ENCODE assay signal across 8 mouse cellular contexts in genomic region chr2:23092216-23092615, GRCm38 (mm10). TPM values are rescaled to one million over a fixed set of nuclear protein-coding genes. Genes with fewer than 3 reads are reported as not detected.
DNase-seq lines count a peak whose midpoint lies in the region; ATAC-seq lines count a peak whose summit lies in the region.

No protein-coding gene starts in this region.

- ATAC-seq in cerebellum, adult (ENCODE audit: insufficient number of reproducible peaks, low FRiP score, low TSS enrichment) = no peak
- ATAC-seq in midbrain, embryonic 16.5 days = no peak
- no peak for ATAC-seq in limb, embryonic 11.5 days (ENCODE audit: insufficient number of reproducible peaks, low FRiP score, low TSS enrichment, low read depth)

- H3K9me3 ChIP-seq in midbrain, embryonic 10.5 days (replicated peaks) = no peaks in the 10 kb centered on the region
- no peaks in the 10 kb centered on the region for H3K9me3 ChIP-seq in midbrain, embryonic 16.5 days (replicated peaks; ENCODE audit: control insufficient read depth, low read length, poor library complexity, severe bottlenecking)
- H3K9me3 ChIP-seq in limb, embryonic 11.5 days (ENCODE audit: control insufficient read depth, low read length) = no peaks in the 10 kb centered on the region

- no peak overlapping the region for H3K27ac ChIP-seq in midbrain, embryonic 10.5 days (replicated peaks)
- no peak overlapping the region for H3K27ac ChIP-seq in midbrain, embryonic 16.5 days (ENCODE audit: low read length)
- no peak overlapping the region for H3K27ac ChIP-seq in limb, embryonic 11.5 days (replicated peaks; ENCODE audit: low read depth, low read length)

- H3K27me3 ChIP-seq in midbrain, embryonic 10.5 days (ENCODE audit: low read depth, poor library complexity, severe bottlenecking) = no peaks in the 10 kb centered on the region
- no peaks in the 10 kb centered on the region for H3K27me3 ChIP-seq in midbrain, embryonic 16.5 days (ENCODE audit: control insufficient read depth, insufficient read depth, low read depth, low read length)
- H3K27me3 ChIP-seq in limb, embryonic 11.5 days (ENCODE audit: control insufficient read depth, insufficient read depth, low read length) = no peaks in the 10 kb centered on the region

- no peak overlapping the region for H3K4me2 ChIP-seq in midbrain, embryonic 16.5 days (ENCODE audit: low read length)
- H3K4me2 ChIP-seq in limb, embryonic 11.5 days (ENCODE audit: low read depth, severe bottlenecking) = no peak overlapping the region

- peaks cover 77% of the 10 kb centered on the region for H3K36me3 ChIP-seq in midbrain, embryonic 10.5 days
- H3K36me3 ChIP-seq in midbrain, embryonic 16.5 days (ENCODE audit: control insufficient read depth, insufficient read depth, low read length) = peaks cover 43% of the 10 kb centered on the region
- H3K36me3 ChIP-seq in limb, embryonic 11.5 days (ENCODE audit: control insufficient read depth, insufficient read depth, low read length) = peaks cover 8% of the 10 kb centered on the region; the same call in 1 of the 2 replicates

- DNase-seq in cerebellum, adult 9-10 months = peak; percentile 41
- DNase-seq in midbrain, embryonic 10.5 days (ENCODE audit: low spot score) = peak; percentile 17
- DNase-seq in c-Kit-positive CD71-positive TER-119-positive erythroid progenitor cells, embryonic 14.5 days (ENCODE audit: low spot score) = peak; percentile 59
- peak; percentile 34 for DNase-seq in limb, embryonic 11.5 days (ENCODE audit: low spot score)
- DNase-seq in retina, postnatal 1 day = peak; percentile 51
- DNase-seq in right cerebral cortex, postnatal 25 days = no peak

- no peaks in the 10 kb centered on the region for H3K4me1 ChIP-seq in midbrain, embryonic 10.5 days
- H3K4me1 ChIP-seq in midbrain, embryonic 16.5 days (ENCODE audit: control insufficient read depth, insufficient read depth, low read length) = no peaks in the 10 kb centered on the region
- no peaks in the 10 kb centered on the region for H3K4me1 ChIP-seq in limb, embryonic 11.5 days (ENCODE audit: control insufficient read depth, insufficient read depth, low read length)

- WGBS in midbrain, embryonic 10.5 days = 58% methylated on average over 5 of the region's 5 CpGs
- 52% methylated on average over 5 of the region's 5 CpGs for WGBS in midbrain, embryonic 16.5 days
- WGBS in limb, embryonic 11.5 days = 63% methylated on average over 5 of the region's 5 CpGs

- no peak overlapping the region for H3K4me3 ChIP-seq in midbrain, embryonic 10.5 days
- no peak overlapping the region for H3K4me3 ChIP-seq in midbrain, embryonic 16.5 days (ENCODE audit: low read depth, low read length)
- no peak overlapping the region for H3K4me3 ChIP-seq in limb, embryonic 11.5 days (ENCODE audit: low read depth, low read length)

- H3K9ac ChIP-seq in midbrain, embryonic 16.5 days (ENCODE audit: low read depth, low read length) = no peak overlapping the region
- H3K9ac ChIP-seq in limb, embryonic 11.5 days (ENCODE audit: low read length) = no peak overlapping the region

RNA-seq across cellular contexts. Expression of gene Acbd5, which starts 24.2 kb away (rescaled TPM):
- polyA plus RNA-seq in midbrain, embryonic 10.5 days (2016; fragmentation: Nextera tagmentation; extraction: Ambion mirVana) = 29.6 and 41.3 TPM in 2 replicates
- 80.2 and 80.6 TPM in 2 replicates for polyA plus RNA-seq in midbrain, embryonic 16.5 days (2015; fragmentation: Nextera tagmentation; extraction: Ambion mirVana)
- polyA plus RNA-seq in limb, embryonic 11.5 days (2014; fragmentation: Nextera tagmentation; extraction: Ambion mirVana) = 25.6 and 28.9 TPM in 2 replicates

RNA-seq across cellular contexts. Expression of gene Abi1, which starts 52.2 kb away (rescaled TPM):
- polyA plus RNA-seq in midbrain, embryonic 10.5 days (2016; fragmentation: Nextera tagmentation; extraction: Ambion mirVana) = 32.2 and 36.0 TPM in 2 replicates
- 66.1 and 71.2 TPM in 2 replicates for polyA plus RNA-seq in midbrain, embryonic 16.5 days (2015; fragmentation: Nextera tagmentation; extraction: Ambion mirVana)
- polyA plus RNA-seq in limb, embryonic 11.5 days (2014; fragmentation: Nextera tagmentation; extraction: Ambion mirVana) = 43.7 and 44.8 TPM in 2 replicates
